Mouse (Mus musculus): ENCODE data around the gene Pcdh17.

DNA sequence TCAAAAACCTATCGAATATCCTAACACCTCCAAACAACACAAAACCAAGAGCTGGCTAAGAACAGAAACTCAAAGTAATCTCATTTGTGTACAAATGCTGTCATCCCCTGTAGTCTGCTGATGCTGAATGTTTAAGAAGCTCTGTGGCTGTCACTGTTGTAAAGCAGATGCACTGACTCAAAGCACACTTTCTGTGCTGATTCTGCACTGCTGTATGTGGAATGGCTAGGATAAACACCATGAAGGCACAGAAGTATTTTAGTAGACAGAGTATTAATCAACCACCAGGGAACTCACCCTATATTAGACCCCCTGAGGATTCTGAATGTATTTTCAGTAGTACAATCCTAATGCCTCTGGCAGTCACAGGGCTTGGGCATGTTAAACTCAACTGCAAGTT is 46.2 kb upstream of the Pcdh17 start:
- TF ChIP-seq POLR2A (IDR thresholded peaks at IDR 0.05; ENCODE audit: low read depth, low read length): no peak
- TF ChIP-seq CTCF (IDR thresholded peaks at IDR 0.05; ENCODE audit: extremely low read depth, insufficient read depth, insufficient read length, insufficient replicate concordance): no peak
